Mouse (Mus musculus): ENCODE measurements around the gene Fam71a.

- no peak for TF ChIP-seq CTCF (conservative IDR thresholded peaks at IDR 0.05; ENCODE audit: insufficient read depth, insufficient read length, low read depth, low read length)
- TF ChIP-seq POLR2A (IDR thresholded peaks at IDR 0.05; ENCODE audit: low read depth, low read length) = no peak
Observed at GRCm38 (mm10) chr1:191200816-191201602, 36.4 kb upstream of the Fam71a start.

Data from kidney, adult 2 months (tissue).